Mouse (Mus musculus): ENCODE results near the gene Lyl1.

GRCm38 (mm10) chr8:84711312-84711711 is 10.1 kb downstream of the Lyl1 start:
- no peak for TF ChIP-seq EP300 (IDR thresholded peaks at IDR 0.05; ENCODE audit: insufficient read depth, low read depth, low read length)
- no peak for TF ChIP-seq CTCF (IDR thresholded peaks at IDR 0.05; ENCODE audit: low read depth, low read length)
- no peak for TF ChIP-seq POLR2A (IDR thresholded peaks at IDR 0.05; ENCODE audit: insufficient read depth, low read length)

All from ES-Bruce4 (cell line).